ENCODE assay signal across 9 mouse cellular contexts in the genomic region with DNA sequence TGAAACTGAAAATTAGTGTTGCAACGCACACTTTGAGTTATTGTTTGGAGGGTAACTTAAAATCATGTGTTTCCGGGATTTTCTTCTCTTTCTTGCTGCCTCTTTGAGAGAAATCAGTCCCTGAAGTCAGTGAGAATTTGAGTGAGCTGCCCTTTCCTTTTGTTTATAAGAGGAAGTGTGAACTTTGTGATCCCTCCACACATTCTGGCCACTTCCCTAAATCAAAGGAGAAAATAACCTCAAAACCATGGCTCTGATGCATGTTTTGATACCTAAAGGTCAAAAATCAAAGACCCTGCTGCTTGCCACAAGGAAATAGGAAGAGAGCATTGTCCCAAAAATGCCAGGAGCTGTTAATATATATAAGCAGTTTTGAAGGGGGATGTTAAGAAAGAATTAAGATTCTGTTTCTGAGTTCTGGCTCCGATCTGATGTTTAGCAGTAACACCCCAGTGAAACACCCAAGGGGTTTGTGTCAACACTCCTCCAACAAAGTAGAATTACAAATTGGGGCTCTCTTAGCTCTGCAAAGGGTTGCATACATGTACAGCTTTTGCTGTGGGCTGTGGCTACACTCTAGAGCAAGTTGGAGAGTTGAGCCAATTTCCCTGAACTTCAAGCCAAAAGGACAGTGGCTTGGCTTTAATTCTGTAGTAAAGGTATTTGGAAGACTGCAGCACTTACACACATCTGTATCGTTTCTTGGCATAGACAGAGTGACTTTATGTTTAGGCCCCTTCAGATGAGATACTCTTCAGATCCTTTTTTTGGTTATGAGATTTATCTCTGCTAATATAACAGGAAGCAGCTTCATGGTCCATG.
DNase-seq lines count a peak whose midpoint lies in the region; ATAC-seq and TF ChIP-seq lines count a peak whose summit lies in the region.
"Had no signal": no experiment of that assay in that cellular context is flagged by ENCODE, and none has a peak within 500 bp of the region (broad histone marks: within the 10 kb centered on the region; RNA-seq: fewer than 3 reads in every experiment).

No protein-coding gene starts in this region.

- no peaks in the 10 kb centered on the region for H3K9me3 ChIP-seq in limb, embryonic 14.5 days (ENCODE audit: control insufficient read depth, low read length)
- H3K9me3 ChIP-seq in limb, embryonic 10.5 days (replicated peaks), result no peaks in the 10 kb centered on the region
- no peaks in the 10 kb centered on the region for H3K9me3 ChIP-seq in heart, embryonic 13.5 days

- intact Hi-C loops in left cerebral cortex, postnatal 14 days (cut with DNase I), result no loop called here

- no peaks in the 10 kb centered on the region for H3K36me3 ChIP-seq in limb, embryonic 14.5 days (ENCODE audit: control insufficient read depth, insufficient read depth, low read length)
- H3K36me3 ChIP-seq in limb, embryonic 10.5 days, result no peaks in the 10 kb centered on the region
- H3K36me3 ChIP-seq in heart, embryonic 13.5 days, result no peaks in the 10 kb centered on the region

- no peak overlapping the region for H3K4me3 ChIP-seq in limb, embryonic 14.5 days (replicated peaks; ENCODE audit: low read length)
- H3K4me3 ChIP-seq in limb, embryonic 10.5 days, result no peak overlapping the region
- no peak overlapping the region for H3K4me3 ChIP-seq in bone marrow macrophage, adult 2 months (ENCODE audit: insufficient read depth, low read length)
- H3K4me3 ChIP-seq in heart, embryonic 13.5 days, result no peak overlapping the region

- peak; percentile 79 for DNase-seq in limb, embryonic 14.5 days (ENCODE audit: low spot score)
- no peak for DNase-seq in limb, embryonic 10.5 days (ENCODE audit: low spot score)
- peak; percentile 17 to 28 for DNase-seq in monocyte, adult 2 months (ENCODE audit: low read depth in 1 of 2, low spot score in 2 of 2)
- no peak for DNase-seq in left cerebral cortex, postnatal 14 days (ENCODE audit: low spot score in 2 of 2)
- no peak for DNase-seq in thymus, postnatal 14 days
- DNase-seq: thymus, postnatal 25 days had no signal

- no peak overlapping the region for H3K27ac ChIP-seq in limb, embryonic 14.5 days (replicated peaks; ENCODE audit: low read depth, low read length)
- no peak overlapping the region for H3K27ac ChIP-seq in limb, embryonic 10.5 days
- H3K27ac ChIP-seq in bone marrow macrophage, adult 2 months (ENCODE audit: insufficient read depth, low read depth, low read length), result peak overlapping the region; percentile 93
- H3K27ac ChIP-seq in heart, embryonic 13.5 days (replicated peaks), result peak overlapping the region; percentile 70

- H3K4me2 ChIP-seq in limb, embryonic 14.5 days (replicated peaks; ENCODE audit: low read depth, low read length, severe bottlenecking), result no peak overlapping the region
- no peak overlapping the region for H3K4me2 ChIP-seq in heart, embryonic 13.5 days
- H3K4me2 ChIP-seq: midbrain, embryonic 11.5 days had no signal

- no peaks in the 10 kb centered on the region for H3K27me3 ChIP-seq in limb, embryonic 14.5 days (ENCODE audit: control insufficient read depth, insufficient read depth, low read length)
- no peaks in the 10 kb centered on the region for H3K27me3 ChIP-seq in limb, embryonic 10.5 days (ENCODE audit: low read depth, poor library complexity, severe bottlenecking)
- no peaks in the 10 kb centered on the region for H3K27me3 ChIP-seq in heart, embryonic 13.5 days (replicated peaks)

- ATAC-seq in limb, embryonic 14.5 days (ENCODE audit: low FRiP score, low read depth), result peak; percentile 10; the same call in 1 of the 2 replicates
- ATAC-seq in heart, embryonic 13.5 days (ENCODE audit: extremely low read depth, insufficient number of reproducible peaks, low FRiP score, low TSS enrichment), result no peak

- no peak overlapping the region for H3K9ac ChIP-seq in limb, embryonic 14.5 days (ENCODE audit: low read depth, low read length, severe bottlenecking)
- no peak overlapping the region for H3K9ac ChIP-seq in heart, embryonic 13.5 days

- TF ChIP-seq POLR2A in limb, embryonic 14.5 days (IDR thresholded peaks at IDR 0.05; ENCODE audit: borderline replicate concordance, extremely low read depth, insufficient read depth, insufficient read length), result no peak
- no peak for TF ChIP-seq POLR2A in bone marrow macrophage, adult 2 months (IDR thresholded peaks at IDR 0.05; ENCODE audit: borderline replicate concordance, low read depth, low read length)

- 54% methylated on average over 4 of the region's 4 CpGs for WGBS in limb, embryonic 14.5 days
- 63% methylated on average over 4 of the region's 4 CpGs for WGBS in limb, embryonic 10.5 days
- 61% methylated on average over 4 of the region's 4 CpGs for WGBS in heart, embryonic 13.5 days

- TF ChIP-seq CTCF in bone marrow macrophage, adult 2 months (IDR thresholded peaks at IDR 0.05; ENCODE audit: low read depth, low read length), result no peak

- H3K4me1 ChIP-seq in limb, embryonic 14.5 days (ENCODE audit: control insufficient read depth, insufficient read depth, low read length), result peaks cover 9% of the 10 kb centered on the region; the same call in 1 of the 2 replicates
- H3K4me1 ChIP-seq in limb, embryonic 10.5 days, result peaks cover 22% of the 10 kb centered on the region
- H3K4me1 ChIP-seq in bone marrow macrophage, adult 2 months (ENCODE audit: control insufficient read depth, insufficient read depth, low read length), result peaks cover 44% of the 10 kb centered on the region
- peaks cover 69% of the 10 kb centered on the region for H3K4me1 ChIP-seq in heart, embryonic 13.5 days

Comparison
In these comparisons a context has a peak if more than half of its experiments do, and no peak if none do; other contexts are left out.
1. DNase-seq: peak in limb, embryonic 14.5 days (single experiment) and monocyte, adult 2 months (2 of 2); none in limb, embryonic 10.5 days (single experiment), left cerebral cortex, postnatal 14 days (0 of 2) and thymus, postnatal 14 days (single experiment).
2. H3K27ac ChIP-seq: peak in bone marrow macrophage, adult 2 months (single experiment) and heart, embryonic 13.5 days (single experiment); none in limb, embryonic 14.5 days (single experiment) and limb, embryonic 10.5 days (single experiment).